Mouse (Mus musculus) stomach, postnatal 0 days (tissue): ENCODE measurements at regions not wholly inside any gene's neighbourhood (a gene's known extent, or its start where the extent isn't known, plus 50 kb on each side); places are given as distances from the start of the nearest gene placed in this dataset.

Experiments used
- ATAC-seq: fragments of 200-750 bp; cut with Nextera tagmentation; 2 replicates; pipeline ENCODE4 v1.8.0; 2017; ENCODE audit not compliant: low FRiP score, low TSS enrichment
- DNase-seq: peaks from one replicate; pipeline ENCODE4 v3.0.0-alpha.2; 2016; ENCODE audit warnings: low spot score
- H3K27ac ChIP-seq: fragments of 300-500 bp; sonication (generic); replicated peaks from 2 replicates; pipeline ENCODE4 v1.5.1; 2014; ENCODE audit warnings: mild to moderate bottlenecking, control low read depth
- H3K27me3 ChIP-seq: fragments of 300-500 bp; sonication (generic); 2 replicates; pipeline ENCODE4 v1.6.1; 2014; ENCODE audit warnings: low read length; ENCODE audit not compliant: control insufficient read depth, insufficient read depth
- H3K36me3 ChIP-seq: fragments of 300-500 bp; sonication (generic); 2 replicates; pipeline ENCODE4 v1.6.1; 2014; ENCODE audit warnings: low read length, mixed read lengths; ENCODE audit not compliant: control insufficient read depth, insufficient read depth
- H3K4me1 ChIP-seq: fragments of 300-500 bp; sonication (generic); replicated peaks from 2 replicates; pipeline ENCODE4 v1.6.1; 2014; ENCODE audit warnings: antibody characterized with exemption; ENCODE audit not compliant: control insufficient read depth, insufficient read depth
- H3K4me2 ChIP-seq: fragments of 300-500 bp; sonication (generic); replicated peaks from 2 replicates; pipeline ENCODE4 v1.6.1; 2014; ENCODE audit warnings: low read depth, mild to moderate bottlenecking, control low read depth, moderate library complexity
- H3K4me3 ChIP-seq: fragments of 300-500 bp; sonication (generic); 2 replicates; pipeline ENCODE4 v1.5.1; 2014; ENCODE audit warnings: low read depth, low read length, control low read depth
- H3K9ac ChIP-seq: fragments of 300-500 bp; sonication (generic); 2 replicates; pipeline ENCODE4 v1.6.1; 2014; ENCODE audit warnings: mild to moderate bottlenecking, low read length, control low read depth, mixed read lengths
- H3K9me3 ChIP-seq: fragments of 300-500 bp; sonication (generic); 2 replicates; pipeline ENCODE4 v1.6.1; 2016; ENCODE audit warnings: low read length; ENCODE audit not compliant: control insufficient read depth
- CTCF ChIP-seq: IDR thresholded peaks from 2 replicates; pipeline ENCODE4 v1.5.1; 2016; ENCODE audit warnings: antibody characterized with exemption, low read depth, mild to moderate bottlenecking, moderate library complexity
- EP300 ChIP-seq: optimal IDR thresholded peaks from 2 replicates; pipeline ENCODE3; 2016; ENCODE audit warnings: antibody characterized with exemption
- WGBS: fragments of 180-500 bp; shearing (Covaris S2); extraction: QIAGEN DNeasy Blood & Tissue Kit; methylation state at CpG from one replicate; pipeline ENCODE4 v1.1.7; 2014; 5-methylcytosine and 5-hydroxymethylcytosine counted together

DNA sequence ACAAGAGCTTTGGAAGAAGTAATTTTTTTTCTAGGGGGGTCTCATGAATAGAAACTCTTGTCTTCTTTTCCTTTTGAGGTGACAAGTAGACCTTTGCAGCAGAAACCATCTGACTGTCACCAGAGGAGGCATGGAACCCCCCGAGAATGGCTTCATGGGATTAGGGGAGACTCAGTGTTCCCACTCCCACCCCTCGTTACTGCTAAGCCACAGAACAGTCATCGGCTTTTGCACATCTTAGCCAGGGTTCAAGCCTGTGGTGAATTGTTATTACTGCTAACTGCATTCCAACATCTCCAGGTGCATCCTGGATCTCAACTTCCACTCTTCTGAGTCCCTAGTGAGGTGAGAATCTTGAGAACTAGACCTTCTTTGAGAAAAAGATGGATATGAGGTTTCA is 180.9 kb downstream of the Enc1 start:
- TF ChIP-seq EP300 (no peak), CTCF (no peak)
- Histone ChIP-seq H3K36me3 (no peaks in the 10 kb centered on the region), H3K9ac (no peak overlapping the region), H3K27ac (no peak overlapping the region), H3K4me1 (no peaks in the 10 kb centered on the region), H3K4me2 (no peak overlapping the region), H3K27me3 (no peaks in the 10 kb centered on the region), H3K9me3 (no peaks in the 10 kb centered on the region), H3K4me3 (no peak overlapping the region)
- WGBS: 86% methylated on average over 3 of the region's 3 CpGs
- no peak for ATAC-seq
- no peak for DNase-seq

GRCm38 (mm10) chr13:97420773-97421172 is 179.9 kb downstream of the Enc1 start:
- H3K27ac ChIP-seq: no peak overlapping the region
- 75% methylated on average over 3 of the region's 3 CpGs for WGBS
- ATAC-seq (no peak), DNase-seq (no peak)
- no peaks in the 10 kb centered on the region for H3K27me3 ChIP-seq
- H3K9ac ChIP-seq: no peak overlapping the region
- no peaks in the 10 kb centered on the region for H3K9me3 ChIP-seq
- no peak overlapping the region for H3K4me2 ChIP-seq
- no peaks in the 10 kb centered on the region for H3K36me3 ChIP-seq
- no peaks in the 10 kb centered on the region for H3K4me1 ChIP-seq
- no peak for TF ChIP-seq EP300
- no peak for TF ChIP-seq CTCF
- H3K4me3 ChIP-seq: no peak overlapping the region

GRCm38 (mm10) chr13:97419100-97419499 is 178.2 kb downstream of the Enc1 start:
- WGBS: 70% methylated on average over 3 of the region's 3 CpGs
- Histone ChIP-seq H3K4me3 (no peak overlapping the region), H3K36me3 (no peaks in the 10 kb centered on the region), H3K9ac (no peak overlapping the region), H3K27me3 (no peaks in the 10 kb centered on the region), H3K4me1 (no peaks in the 10 kb centered on the region), H3K9me3 (no peaks in the 10 kb centered on the region), H3K4me2 (no peak overlapping the region), H3K27ac (no peak overlapping the region)
- no peak for ATAC-seq
- DNase-seq: no peak
- TF ChIP-seq EP300: no peak
- TF ChIP-seq CTCF: no peak

GRCm38 (mm10) chr13:97418681-97419080 is 177.8 kb downstream of the Enc1 start:
- Histone ChIP-seq H3K9me3 (no peaks in the 10 kb centered on the region), H3K27me3 (no peaks in the 10 kb centered on the region), H3K27ac (no peak overlapping the region), H3K9ac (no peak overlapping the region), H3K4me3 (no peak overlapping the region), H3K36me3 (no peaks in the 10 kb centered on the region), H3K4me2 (no peak overlapping the region), H3K4me1 (no peaks in the 10 kb centered on the region)
- ATAC-seq: no peak
- no peak for DNase-seq
- WGBS: 75% methylated on average over 8 of the region's 8 CpGs
- no peak for TF ChIP-seq CTCF
- TF ChIP-seq EP300: no peak

- H3K27me3 ChIP-seq: no peaks in the 10 kb centered on the region
- ATAC-seq (no peak), DNase-seq (no peak)
- H3K4me1 ChIP-seq: no peaks in the 10 kb centered on the region
- no peak overlapping the region for H3K27ac ChIP-seq
- WGBS: 79% methylated on average over 6 of the region's 6 CpGs
- H3K4me2 ChIP-seq: no peak overlapping the region
- H3K4me3 ChIP-seq: no peak overlapping the region
- H3K9ac ChIP-seq: no peak overlapping the region
- TF ChIP-seq CTCF (no peak), EP300 (no peak)
- no peaks in the 10 kb centered on the region for H3K36me3 ChIP-seq
- no peaks in the 10 kb centered on the region for H3K9me3 ChIP-seq
Measured at GRCm38 (mm10) chr13:97418081-97418480, 177.2 kb downstream of the Enc1 start.

GRCm38 (mm10) chr13:97415927-97416709 is 175.2 kb downstream of the Enc1 start:
- 75% methylated on average over 10 of the region's 10 CpGs for WGBS
- H3K9me3 ChIP-seq: no peaks in the 10 kb centered on the region
- H3K4me3 ChIP-seq: no peak overlapping the region
- H3K9ac ChIP-seq: no peak overlapping the region
- no peaks in the 10 kb centered on the region for H3K36me3 ChIP-seq
- no peaks in the 10 kb centered on the region for H3K27me3 ChIP-seq
- H3K27ac ChIP-seq: no peak overlapping the region
- H3K4me1 ChIP-seq: no peaks in the 10 kb centered on the region
- DNase-seq (no peak), ATAC-seq (no peak)
- H3K4me2 ChIP-seq: no peak overlapping the region
- TF ChIP-seq EP300 (no peak), CTCF (no peak)
